Mouse (Mus musculus) ES-CJ7 (cell line): ENCODE data around the gene Gm6583.

Experiments used
- DNase-seq: peaks from one replicate; pipeline ENCODE4 v3.0.0; 2011; ENCODE audit warnings: low read depth, low spot score

Gene Gm6583

GRCm38 (mm10) chr5:112325546-112326445 lies 30.0 kb downstream of the Gm6583 start, which contains the start of gene Tfip11:
Gene Tfip11 (plus strand): TSS chr5:112326358.
- peak; percentile 95 for DNase-seq

DNA sequence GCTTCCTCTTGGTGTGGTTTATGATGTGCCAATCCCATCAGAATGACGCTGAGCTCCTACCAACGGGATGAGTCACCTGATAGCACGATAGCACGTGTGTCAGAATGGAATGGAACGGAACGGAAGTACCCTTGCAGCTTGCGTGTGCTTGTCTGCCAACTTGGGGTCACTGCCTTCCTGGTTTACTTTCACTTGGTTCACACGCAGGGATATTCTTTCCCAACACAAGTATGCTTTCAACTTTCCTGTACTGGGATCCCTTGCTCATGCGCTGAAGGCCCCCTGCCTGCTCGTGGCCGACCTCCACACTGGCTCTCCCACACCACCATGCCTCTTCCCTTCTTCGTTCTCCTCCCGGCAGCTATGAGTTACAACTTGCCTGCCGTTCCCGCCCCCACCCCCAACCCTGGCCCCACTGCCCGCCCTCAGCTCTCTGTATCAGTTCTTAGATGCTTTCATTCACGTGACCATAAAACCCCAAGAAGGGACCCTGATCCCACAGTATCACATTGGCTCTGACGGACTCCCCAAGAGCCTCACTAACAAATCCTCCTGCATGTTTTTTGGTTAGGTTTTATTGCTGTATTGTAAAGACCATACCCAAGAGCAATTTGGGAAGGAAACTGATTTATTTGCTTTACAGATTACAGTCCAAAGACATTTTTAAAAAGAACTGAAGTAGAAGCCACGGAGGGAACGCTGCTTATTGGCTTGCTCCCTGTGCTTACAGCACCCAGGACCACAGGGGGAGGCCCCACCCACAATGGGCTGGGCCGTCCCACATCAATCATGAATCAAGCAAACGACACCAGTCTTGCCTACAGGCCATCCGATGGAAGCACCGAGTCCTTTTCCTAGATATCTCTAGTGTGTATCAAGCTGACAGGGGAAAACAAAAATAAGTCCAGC lies 30.9 kb downstream of the Gm6583 start:
- peak; percentile 79 for DNase-seq

GRCm38 (mm10) chr5:112323246-112323645 lies 32.6 kb downstream of the Gm6583 start:
- DNase-seq: no peak

GRCm38 (mm10) chr5:112321376-112321775 lies 34.5 kb downstream of the Gm6583 start:
- DNase-seq: no peak

DNA sequence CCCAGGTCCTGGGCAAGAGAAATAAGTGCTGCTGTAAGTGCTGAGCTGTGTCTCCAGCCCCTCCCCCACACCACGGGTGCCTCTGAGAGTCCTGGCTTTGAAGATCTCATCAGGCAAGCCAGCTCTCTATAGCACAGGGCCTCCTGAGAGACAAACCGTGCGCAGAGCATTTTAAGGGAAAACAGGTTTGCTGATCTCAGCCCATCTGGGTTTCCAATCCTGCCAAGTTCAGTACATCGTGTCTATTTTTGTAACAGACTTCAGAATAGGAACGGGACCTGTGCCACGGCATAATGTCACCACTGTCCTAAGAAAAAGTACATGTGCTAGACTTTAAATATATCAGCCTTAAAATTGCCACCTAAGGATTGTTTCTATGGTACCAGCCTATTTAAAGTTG lies 34.9 kb downstream of the Gm6583 start:
- DNase-seq: no peak

DNA sequence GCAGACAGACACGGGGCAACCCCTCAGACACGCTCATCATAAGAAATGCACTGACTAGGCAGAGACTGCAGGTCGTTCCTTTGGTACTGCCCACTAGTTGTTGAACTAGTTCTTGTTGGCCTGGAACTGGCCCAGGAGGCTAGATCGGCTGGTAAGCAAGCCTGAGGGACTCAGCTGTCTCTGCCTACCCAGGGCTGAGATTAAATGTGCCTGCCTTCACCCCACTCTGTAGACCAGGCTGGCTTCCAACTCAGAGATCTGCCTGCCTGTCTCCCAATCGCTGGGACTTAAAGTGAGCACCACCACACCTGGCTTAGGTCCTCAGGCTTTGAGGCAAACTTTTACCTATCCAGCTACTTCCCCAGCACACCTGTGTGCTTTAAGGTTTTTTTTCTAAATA lies 35.5 kb downstream of the Gm6583 start:
- no peak for DNase-seq

DNA sequence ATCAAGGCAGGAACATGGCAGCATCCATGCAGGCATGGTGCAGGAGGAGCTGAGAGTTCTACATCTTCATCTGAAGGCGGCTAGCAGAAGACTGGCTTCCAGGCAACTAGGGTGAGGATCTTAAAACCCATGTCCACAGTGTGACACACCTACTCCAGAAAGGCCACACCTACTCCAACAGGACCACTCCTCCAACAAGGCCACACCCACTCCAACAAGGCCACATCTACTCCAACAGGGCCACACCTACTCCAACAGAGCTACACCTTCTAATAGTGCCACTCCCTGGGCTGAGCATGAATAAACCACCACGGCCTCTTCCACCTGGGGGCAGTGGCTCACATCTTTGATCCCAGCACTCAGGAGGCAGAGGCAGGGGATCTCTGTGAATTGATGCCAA lies 36.5 kb downstream of the Gm6583 start:
- peak; percentile 93 for DNase-seq

- no peak for DNase-seq
Measured at GRCm38 (mm10) chr5:112317328-112317727, 38.5 kb downstream of the Gm6583 start.

DNA sequence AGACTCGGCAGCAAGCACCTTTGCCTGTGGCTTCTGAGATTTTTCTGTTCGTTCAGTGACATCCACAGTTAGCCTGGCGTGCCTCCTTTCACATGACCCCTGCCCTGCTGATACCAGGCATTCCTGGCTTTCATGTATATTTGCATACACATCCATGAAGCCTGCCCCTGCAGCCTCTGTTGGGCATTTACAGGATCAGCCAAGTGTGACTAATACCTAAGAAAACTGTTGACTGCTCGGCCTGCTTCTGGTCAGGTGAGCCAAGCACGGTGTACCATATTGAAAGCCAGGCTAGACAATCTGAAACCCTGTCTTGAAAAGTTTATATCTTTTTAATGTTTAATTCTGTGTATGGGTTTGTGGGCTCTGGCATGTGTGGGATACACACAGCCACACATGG lies 39.4 kb downstream of the Gm6583 start:
- DNase-seq: no peak

DNA sequence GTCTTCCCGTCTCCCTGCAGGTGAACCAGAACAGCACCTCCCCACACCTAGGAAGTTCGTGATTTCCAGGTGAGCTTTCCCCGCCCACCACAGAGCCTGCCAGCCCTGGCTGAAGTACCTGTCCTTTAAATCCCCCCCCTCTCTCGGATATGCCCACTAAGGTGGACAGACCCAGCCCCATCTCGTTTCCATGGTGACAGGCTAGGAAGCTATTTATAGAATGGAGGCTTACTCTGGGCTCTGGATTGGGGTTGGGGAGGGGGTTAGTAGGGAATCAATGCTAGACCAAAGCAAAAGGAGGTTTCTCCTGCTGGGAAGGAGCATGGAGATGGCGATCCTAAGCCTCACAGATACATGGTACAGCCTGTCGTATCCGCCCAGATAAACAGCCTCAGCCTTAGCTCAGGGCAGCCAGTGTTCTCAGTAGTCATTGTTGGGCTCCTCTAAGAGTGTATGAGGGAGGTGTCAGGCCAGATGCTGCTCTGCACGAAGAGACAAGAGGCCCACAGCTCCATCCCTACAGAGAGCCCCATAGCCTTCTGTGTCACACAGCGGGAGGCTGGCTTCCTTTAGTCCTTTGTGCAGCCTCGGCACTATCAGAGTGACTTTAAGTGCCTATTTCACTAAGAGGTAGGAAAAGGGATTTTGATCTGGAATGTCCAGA lies 42.5 kb downstream of the Gm6583 start:
- no peak for DNase-seq

DNA sequence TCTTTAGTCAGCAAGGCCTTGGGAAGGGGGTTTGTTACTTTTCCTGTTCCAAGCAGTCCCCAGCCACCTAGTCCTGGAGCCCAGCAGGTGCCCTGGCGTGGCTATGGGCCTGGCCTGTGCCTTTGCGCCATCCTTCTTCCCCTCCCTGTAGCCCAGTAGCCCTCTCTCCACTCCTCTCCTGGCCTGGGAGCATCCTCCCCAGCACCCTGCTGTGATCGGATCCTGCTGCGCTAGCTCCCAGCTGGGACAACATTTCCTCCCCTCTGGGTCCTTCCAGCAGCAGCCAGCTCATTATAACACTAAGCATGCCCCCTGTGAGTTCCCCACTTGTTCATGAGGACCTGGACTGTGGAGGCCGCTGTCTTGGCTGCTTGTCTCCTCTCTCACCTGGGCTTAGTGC lies 50.0 kb downstream of the Gm6583 start:
- DNase-seq: no peak
